Mouse (Mus musculus): ENCODE results near the gene Slc47a2. TPM values are rescaled to one million over a fixed set of nuclear protein-coding genes. Genes with fewer than 3 reads are reported as not detected.

Gene Slc47a2
- total and polyA plus RNA-seq, 2 experiments: not detected

DNA sequence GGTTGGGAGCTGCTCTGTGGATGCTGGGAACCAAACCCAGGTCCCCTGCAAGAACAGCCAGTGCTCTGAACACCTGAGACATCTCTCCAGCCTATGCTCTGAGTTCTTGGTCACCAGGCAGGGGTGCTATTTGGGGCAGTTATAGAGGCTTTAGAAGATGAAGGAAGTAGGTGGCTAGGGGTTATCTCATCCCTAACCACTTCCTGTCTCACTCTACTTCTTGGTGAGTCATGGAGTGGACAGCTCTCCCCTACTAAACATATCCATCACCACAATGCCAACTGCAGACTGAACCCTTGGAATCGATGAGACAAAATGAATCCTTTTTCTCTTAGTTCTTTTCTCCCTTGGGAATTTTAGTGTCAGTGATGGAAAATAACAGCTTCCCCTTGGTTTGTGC is 38.6 kb upstream of the Slc47a2 start:
- Histone ChIP-seq H3K27ac (replicated peaks; ENCODE audit: insufficient read depth, low read depth, low read length) (no peak overlapping the region), H3K4me3 (ENCODE audit: insufficient read depth, low read depth, low read length) (no peak overlapping the region), H3K27me3 (ENCODE audit: control insufficient read depth, insufficient read depth, low read length) (no peaks in the 10 kb centered on the region), H3K9ac (ENCODE audit: low read depth, low read length) (no peak overlapping the region), H3K36me3 (ENCODE audit: control insufficient read depth, insufficient read depth, low read length) (no peaks in the 10 kb centered on the region), H3K79me2 (ENCODE audit: control insufficient read depth, insufficient read depth, low read length) (no peaks in the 10 kb centered on the region; the same call in 1 of the 2 replicates), H3K4me1 (ENCODE audit: control insufficient read depth, insufficient read depth, low read length) (peaks cover 13% of the 10 kb centered on the region)
- 86% methylated on average over 1 of the region's 1 CpGs for WGBS
- TF ChIP-seq CTCF (IDR thresholded peaks at IDR 0.05; ENCODE audit: low read depth, low read length): no peak
- no peak for TF ChIP-seq POLR2A (IDR thresholded peaks at IDR 0.05; ENCODE audit: extremely low read depth, insufficient read depth, low read length)
- no peak for DNase-seq (ENCODE audit: extremely low read depth, low read depth, low spot score)

DNA sequence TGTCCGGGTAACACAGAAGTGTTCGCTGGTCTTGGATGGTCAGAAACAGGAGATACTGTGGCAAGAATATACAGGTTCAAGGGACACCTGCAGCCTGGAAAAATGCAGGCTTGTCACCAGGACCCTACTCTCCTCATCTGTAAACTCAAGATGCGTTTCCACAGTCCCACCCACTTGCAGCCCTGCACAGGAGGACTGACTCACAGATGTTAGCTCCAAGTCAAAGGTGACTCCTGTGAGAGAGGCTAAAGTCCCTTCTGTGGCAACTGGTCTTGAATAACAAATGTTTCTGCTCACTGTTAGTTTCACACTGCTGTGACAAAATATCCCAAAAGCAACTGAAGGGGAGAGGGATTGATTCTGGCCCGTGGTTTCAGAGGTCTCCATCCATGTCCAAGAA is 36.0 kb upstream of the Slc47a2 start:
- Histone ChIP-seq H3K79me2 (ENCODE audit: control insufficient read depth, insufficient read depth, low read length) (no peaks in the 10 kb centered on the region; the same call in 1 of the 2 replicates), H3K27ac (replicated peaks; ENCODE audit: insufficient read depth, low read depth, low read length) (peak overlapping the region; percentile 97), H3K36me3 (ENCODE audit: control insufficient read depth, insufficient read depth, low read length) (no peaks in the 10 kb centered on the region), H3K27me3 (ENCODE audit: control insufficient read depth, insufficient read depth, low read length) (no peaks in the 10 kb centered on the region), H3K9ac (ENCODE audit: low read depth, low read length) (peak overlapping the region; percentile 39; the same call in 1 of the 2 replicates), H3K4me1 (ENCODE audit: control insufficient read depth, insufficient read depth, low read length) (peaks cover 13% of the 10 kb centered on the region), H3K4me3 (ENCODE audit: insufficient read depth, low read depth, low read length) (no peak overlapping the region)
- 31% methylated on average over 4 of the region's 4 CpGs for WGBS
- peak; percentile 96 for DNase-seq (ENCODE audit: extremely low read depth, low read depth, low spot score)
- TF ChIP-seq POLR2A (IDR thresholded peaks at IDR 0.05; ENCODE audit: extremely low read depth, insufficient read depth, low read length): no peak
- no peak for TF ChIP-seq CTCF (IDR thresholded peaks at IDR 0.05; ENCODE audit: low read depth, low read length)

DNA sequence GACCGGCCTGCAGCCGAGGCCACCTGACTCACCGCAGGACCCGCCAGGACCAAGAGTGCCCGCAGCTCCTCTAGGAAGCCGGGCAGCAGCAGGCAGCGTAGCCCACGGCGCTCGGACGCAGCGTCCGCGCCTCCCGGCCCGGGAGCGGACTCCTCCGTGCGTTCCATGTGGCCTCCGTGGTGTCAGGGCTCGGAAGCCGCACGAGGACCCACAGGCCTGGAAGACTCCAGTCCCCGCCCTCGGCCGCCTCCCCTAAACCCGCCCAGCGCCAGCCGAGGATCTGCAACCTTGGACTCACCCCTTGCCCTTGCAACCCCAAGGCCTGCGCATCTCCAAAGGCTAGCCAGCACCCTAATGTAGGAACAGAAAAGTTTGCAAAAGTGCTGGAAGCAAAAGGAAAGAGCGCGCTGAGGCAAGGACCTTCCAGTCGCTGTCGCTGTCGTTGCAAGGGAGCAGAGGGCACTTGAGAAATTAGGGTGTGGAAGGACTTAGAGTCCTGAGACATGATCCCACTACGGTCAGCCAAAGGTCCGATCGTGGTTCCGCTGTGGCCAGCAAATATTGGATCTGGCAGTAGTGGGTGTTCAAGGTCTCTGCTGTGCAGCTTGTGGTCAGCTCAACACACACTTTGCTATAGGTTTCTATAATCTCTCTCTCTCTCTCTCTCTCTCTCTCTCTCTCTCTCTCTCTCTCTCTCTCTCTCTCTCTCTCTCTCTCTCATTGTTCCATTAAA is 35.4 kb upstream of the Slc47a2 start, which contains the start of gene Slc47a1:
Gene Slc47a1 (minus strand): TSS at position 465 of the 733 bp plus-strand sequence.
- WGBS: 2% methylated on average over 39 of the region's 39 CpGs
- Histone ChIP-seq H3K9ac (ENCODE audit: low read depth, low read length) (peak within 1 kb of the TSS; percentile 89), H3K4me3 (ENCODE audit: insufficient read depth, low read depth, low read length) (peak within 1 kb of the TSS; percentile 76), H3K79me2 (ENCODE audit: control insufficient read depth, insufficient read depth, low read length) (no peaks in the 10 kb centered on the region; the same call in 1 of the 2 replicates), H3K27ac (replicated peaks; ENCODE audit: insufficient read depth, low read depth, low read length) (peak within 1 kb of the TSS; percentile 97), H3K27me3 (ENCODE audit: control insufficient read depth, insufficient read depth, low read length) (no peaks in the 10 kb centered on the region), H3K4me1 (ENCODE audit: control insufficient read depth, insufficient read depth, low read length) (peaks cover 13% of the 10 kb centered on the region), H3K36me3 (ENCODE audit: control insufficient read depth, insufficient read depth, low read length) (no peaks in the 10 kb centered on the region)
- no peak for TF ChIP-seq CTCF (IDR thresholded peaks at IDR 0.05; ENCODE audit: low read depth, low read length)
- peak; percentile 76 for TF ChIP-seq POLR2A (IDR thresholded peaks at IDR 0.05; ENCODE audit: extremely low read depth, insufficient read depth, low read length)
- DNase-seq (ENCODE audit: extremely low read depth, low read depth, low spot score): peak; percentile 94

DNA sequence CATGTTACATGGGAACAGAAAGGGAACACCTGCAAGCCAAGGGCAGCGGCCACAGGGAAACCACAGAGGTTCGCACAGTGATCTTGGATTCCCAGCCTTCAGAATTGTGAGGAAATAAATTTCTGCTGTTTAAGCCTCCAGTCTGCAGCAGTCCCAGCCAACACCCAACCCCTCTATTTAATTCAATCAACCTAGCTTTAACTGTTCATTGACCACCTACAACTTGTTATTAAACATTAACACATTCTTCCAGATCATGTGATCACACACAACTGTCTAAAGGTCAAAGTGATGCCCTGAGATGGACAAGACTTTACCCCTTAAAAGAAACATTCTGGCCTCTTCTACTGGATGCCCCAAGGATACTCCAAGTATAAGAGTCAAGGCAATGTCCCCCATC is 26.0 kb upstream of the Slc47a2 start:
- no peaks in the 10 kb centered on the region for H3K27me3 ChIP-seq (ENCODE audit: control insufficient read depth, insufficient read depth, low read length)
- peaks cover 31% of the 10 kb centered on the region for H3K36me3 ChIP-seq (ENCODE audit: control insufficient read depth, insufficient read depth, low read length)
- H3K79me2 ChIP-seq (ENCODE audit: control insufficient read depth, insufficient read depth, low read length): no peaks in the 10 kb centered on the region
- H3K27ac ChIP-seq (replicated peaks; ENCODE audit: insufficient read depth, low read depth, low read length): no peak overlapping the region
- peaks cover 9% of the 10 kb centered on the region; the same call in 1 of the 2 replicates for H3K4me1 ChIP-seq (ENCODE audit: control insufficient read depth, insufficient read depth, low read length)
- no peak for TF ChIP-seq CTCF (IDR thresholded peaks at IDR 0.05; ENCODE audit: low read depth, low read length)
- TF ChIP-seq POLR2A (IDR thresholded peaks at IDR 0.05; ENCODE audit: extremely low read depth, insufficient read depth, low read length): no peak
- 71% methylated on average over 2 of the region's 2 CpGs for WGBS
- H3K9ac ChIP-seq (ENCODE audit: low read depth, low read length): no peak overlapping the region
- H3K4me3 ChIP-seq (ENCODE audit: insufficient read depth, low read depth, low read length): no peak overlapping the region
- peak; percentile 84 for DNase-seq (ENCODE audit: extremely low read depth, low read depth, low spot score)

DNA sequence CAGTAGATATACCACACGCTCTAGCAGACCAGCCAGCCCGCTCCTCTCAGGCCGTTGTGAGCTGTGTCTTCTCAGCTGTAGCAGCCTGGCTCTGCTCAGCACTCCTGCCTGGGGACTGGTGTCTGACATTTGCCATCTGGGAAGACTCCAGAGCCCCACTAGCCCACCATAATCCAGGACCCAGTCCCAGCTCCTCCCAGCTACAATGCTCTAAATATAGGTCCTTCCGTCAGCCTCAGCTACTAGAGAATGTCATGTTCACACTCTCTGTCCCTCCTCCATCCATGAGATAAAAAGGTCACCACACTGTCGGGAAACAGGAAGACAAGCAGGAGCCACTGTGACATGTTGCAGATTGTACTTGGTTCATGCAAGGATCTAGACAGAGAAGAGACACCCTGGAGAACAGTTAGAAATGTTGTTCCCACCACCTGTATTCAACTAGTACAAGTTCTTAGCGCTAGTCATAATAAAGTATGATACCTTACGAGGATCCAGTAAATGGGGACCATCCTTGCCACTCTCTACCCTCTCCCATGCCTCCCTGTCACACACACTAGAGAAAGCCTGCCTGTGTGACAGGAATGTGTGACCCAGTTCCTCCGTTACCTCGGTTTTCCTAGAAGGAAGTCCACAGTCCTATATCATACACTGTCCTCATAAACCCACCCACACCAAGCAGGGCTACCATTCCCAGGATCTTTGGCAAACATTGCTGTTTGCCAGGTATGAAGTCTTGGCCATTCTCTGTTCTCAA is 24.0 kb upstream of the Slc47a2 start:
- Histone ChIP-seq H3K4me3 (ENCODE audit: insufficient read depth, low read depth, low read length) (no peak overlapping the region), H3K27me3 (ENCODE audit: control insufficient read depth, insufficient read depth, low read length) (no peaks in the 10 kb centered on the region), H3K9ac (ENCODE audit: low read depth, low read length) (no peak overlapping the region), H3K36me3 (ENCODE audit: control insufficient read depth, insufficient read depth, low read length) (peaks cover 21% of the 10 kb centered on the region), H3K27ac (replicated peaks; ENCODE audit: insufficient read depth, low read depth, low read length) (no peak overlapping the region), H3K4me1 (ENCODE audit: control insufficient read depth, insufficient read depth, low read length) (peaks cover 9% of the 10 kb centered on the region; the same call in 1 of the 2 replicates), H3K79me2 (ENCODE audit: control insufficient read depth, insufficient read depth, low read length) (no peaks in the 10 kb centered on the region)
- WGBS: 79% methylated on average over 9 of the region's 9 CpGs
- DNase-seq (ENCODE audit: extremely low read depth, low read depth, low spot score): no peak
- no peak for TF ChIP-seq POLR2A (IDR thresholded peaks at IDR 0.05; ENCODE audit: extremely low read depth, insufficient read depth, low read length)
- TF ChIP-seq CTCF (IDR thresholded peaks at IDR 0.05; ENCODE audit: low read depth, low read length): no peak
